Mouse (Mus musculus): ENCODE measurements at regions not wholly inside any gene's neighbourhood (a gene's known extent, or its start where the extent isn't known, plus 50 kb on each side); places are given as distances from the start of the nearest gene placed in this dataset.
A peak's percentile ranks its signal among the peaks of the same experiment; 100 is the strongest.
"Not testable (repeated sequence)": the region's sequence is repeated elsewhere in the genome, so short reads cannot be mapped to it uniquely, and the experiment has no call there.

GRCm38 (mm10) chr11:8773862-8774261, 109.5 kb upstream of the Tns3 start:
- Histone ChIP-seq H3K36me3 (ENCODE audit: insufficient read depth, low read length) (no peaks in the 10 kb centered on the region), H3K27ac (ENCODE audit: low read length) (no peak overlapping the region), H3K9me3 (ENCODE audit: low read length) (no peaks in the 10 kb centered on the region), H3K4me3 (ENCODE audit: low read depth, low read length) (no peak overlapping the region), H3K9ac (replicated peaks; ENCODE audit: low read depth) (no peak overlapping the region), H3K27me3 (replicated peaks; ENCODE audit: insufficient read depth, low read length) (no peaks in the 10 kb centered on the region), H3K4me1 (ENCODE audit: insufficient read depth, low read depth, low read length) (no peaks in the 10 kb centered on the region), H3K4me2 (replicated peaks; ENCODE audit: low read depth, low read length) (no peak overlapping the region)
- no peak for DNase-seq (ENCODE audit: low spot score)
- TF ChIP-seq CTCF (IDR thresholded peaks at IDR 0.05) (no peak), EP300 (IDR thresholded peaks at IDR 0.05) (no peak)
- no peak for ATAC-seq
- WGBS, result 57% methylated on average over 6 of the region's 6 CpGs

- TF ChIP-seq EP300 (IDR thresholded peaks at IDR 0.05), result no peak
- TF ChIP-seq CTCF (IDR thresholded peaks at IDR 0.05), result no peak
- Histone ChIP-seq H3K4me2 (replicated peaks; ENCODE audit: low read depth, low read length) (no peak overlapping the region), H3K9me3 (ENCODE audit: low read length) (no peaks in the 10 kb centered on the region), H3K9ac (replicated peaks; ENCODE audit: low read depth) (no peak overlapping the region), H3K4me3 (ENCODE audit: low read depth, low read length) (no peak overlapping the region), H3K36me3 (ENCODE audit: insufficient read depth, low read length) (no peaks in the 10 kb centered on the region), H3K4me1 (ENCODE audit: insufficient read depth, low read depth, low read length) (no peaks in the 10 kb centered on the region), H3K27me3 (replicated peaks; ENCODE audit: insufficient read depth, low read length) (no peaks in the 10 kb centered on the region), H3K27ac (ENCODE audit: low read length) (no peak overlapping the region)
- ATAC-seq, result peak; percentile 30; the same call in 1 of the 2 replicates
- 56% methylated on average over 11 of the region's 11 CpGs for WGBS
- DNase-seq (ENCODE audit: low spot score), result no peak
These were observed 108.9 kb upstream of the Tns3 start for GRCm38 (mm10) chr11:8773260-8773659.

- DNase-seq (ENCODE audit: low spot score) (peak; percentile 64), ATAC-seq (peak; percentile 37; the same call in 1 of the 2 replicates)
- H3K36me3 ChIP-seq (ENCODE audit: insufficient read depth, low read length), result no peaks in the 10 kb centered on the region
- TF ChIP-seq CTCF (IDR thresholded peaks at IDR 0.05) (no peak), EP300 (IDR thresholded peaks at IDR 0.05) (no peak)
- no peaks in the 10 kb centered on the region for H3K9me3 ChIP-seq (ENCODE audit: low read length)
- H3K9ac ChIP-seq (replicated peaks; ENCODE audit: low read depth), result no peak overlapping the region
- H3K27ac ChIP-seq (ENCODE audit: low read length), result no peak overlapping the region
- 31% methylated on average over 5 of the region's 5 CpGs for WGBS
- H3K27me3 ChIP-seq (replicated peaks; ENCODE audit: insufficient read depth, low read length), result no peaks in the 10 kb centered on the region
- H3K4me1 ChIP-seq (ENCODE audit: insufficient read depth, low read depth, low read length), result no peaks in the 10 kb centered on the region
- no peak overlapping the region for H3K4me2 ChIP-seq (replicated peaks; ENCODE audit: low read depth, low read length)
- no peak overlapping the region for H3K4me3 ChIP-seq (ENCODE audit: low read depth, low read length)
These were observed 108.2 kb upstream of the Tns3 start for GRCm38 (mm10) chr11:8772541-8772940.

- not testable (repeated sequence) for H3K36me3 ChIP-seq (ENCODE audit: insufficient read depth, low read length); H3K4me2 ChIP-seq (replicated peaks; ENCODE audit: low read depth, low read length); H3K27ac ChIP-seq (ENCODE audit: low read length); H3K9ac ChIP-seq (replicated peaks; ENCODE audit: low read depth); H3K9me3 ChIP-seq (ENCODE audit: low read length); H3K4me3 ChIP-seq (ENCODE audit: low read depth, low read length); ATAC-seq; H3K4me1 ChIP-seq (ENCODE audit: insufficient read depth, low read depth, low read length); DNase-seq (ENCODE audit: low spot score); H3K27me3 ChIP-seq (replicated peaks; ENCODE audit: insufficient read depth, low read length)
- 76% methylated on average over 1 of the region's 1 CpGs for WGBS
These were observed 104.4 kb upstream of the Tns3 start for GRCm38 (mm10) chr11:8768706-8769105.

- Histone ChIP-seq H3K9me3 (ENCODE audit: low read length) (no peaks in the 10 kb centered on the region), H3K4me2 (replicated peaks; ENCODE audit: low read depth, low read length) (no peak overlapping the region), H3K4me1 (ENCODE audit: insufficient read depth, low read depth, low read length) (no peaks in the 10 kb centered on the region), H3K27ac (ENCODE audit: low read length) (no peak overlapping the region), H3K4me3 (ENCODE audit: low read depth, low read length) (no peak overlapping the region), H3K9ac (replicated peaks; ENCODE audit: low read depth) (no peak overlapping the region), H3K36me3 (ENCODE audit: insufficient read depth, low read length) (no peaks in the 10 kb centered on the region), H3K27me3 (replicated peaks; ENCODE audit: insufficient read depth, low read length) (no peaks in the 10 kb centered on the region)
- no peak for TF ChIP-seq CTCF (IDR thresholded peaks at IDR 0.05)
- no peak for TF ChIP-seq EP300 (IDR thresholded peaks at IDR 0.05)
- no peak for DNase-seq (ENCODE audit: low spot score)
- ATAC-seq, result no peak
- 100% methylated on average over 1 of the region's 1 CpGs for WGBS
These were observed 101.2 kb upstream of the Tns3 start for GRCm38 (mm10) chr11:8765541-8765885.

- no peak for TF ChIP-seq EP300 (IDR thresholded peaks at IDR 0.05)
- TF ChIP-seq CTCF (IDR thresholded peaks at IDR 0.05), result no peak
- H3K4me2 ChIP-seq (replicated peaks; ENCODE audit: low read depth, low read length), result no peak overlapping the region
- H3K36me3 ChIP-seq (ENCODE audit: insufficient read depth, low read length), result no peaks in the 10 kb centered on the region
- H3K4me3 ChIP-seq (ENCODE audit: low read depth, low read length), result no peak overlapping the region
- H3K27ac ChIP-seq (ENCODE audit: low read length), result no peak overlapping the region
- no peaks in the 10 kb centered on the region for H3K27me3 ChIP-seq (replicated peaks; ENCODE audit: insufficient read depth, low read length)
- no peak for ATAC-seq
- DNase-seq (ENCODE audit: low spot score), result no peak
- no peaks in the 10 kb centered on the region for H3K9me3 ChIP-seq (ENCODE audit: low read length)
- WGBS, result 72% methylated on average over 2 of the region's 2 CpGs
- H3K4me1 ChIP-seq (ENCODE audit: insufficient read depth, low read depth, low read length), result no peaks in the 10 kb centered on the region
- no peak overlapping the region for H3K9ac ChIP-seq (replicated peaks; ENCODE audit: low read depth)
These were observed 100.7 kb upstream of the Tns3 start for GRCm38 (mm10) chr11:8764861-8765540.

- H3K4me1 ChIP-seq (ENCODE audit: insufficient read depth, low read depth, low read length), result no peaks in the 10 kb centered on the region
- DNase-seq (ENCODE audit: low spot score) (no peak), ATAC-seq (no peak)
- H3K36me3 ChIP-seq (ENCODE audit: insufficient read depth, low read length), result no peaks in the 10 kb centered on the region
- no peaks in the 10 kb centered on the region for H3K27me3 ChIP-seq (replicated peaks; ENCODE audit: insufficient read depth, low read length)
- no peak overlapping the region for H3K9ac ChIP-seq (replicated peaks; ENCODE audit: low read depth)
- no peak overlapping the region for H3K4me3 ChIP-seq (ENCODE audit: low read depth, low read length)
- H3K4me2 ChIP-seq (replicated peaks; ENCODE audit: low read depth, low read length), result no peak overlapping the region
- H3K9me3 ChIP-seq (ENCODE audit: low read length), result no peaks in the 10 kb centered on the region
- 56% methylated on average over 7 of the region's 7 CpGs for WGBS
- TF ChIP-seq CTCF (IDR thresholded peaks at IDR 0.05), result no peak
- no peak for TF ChIP-seq EP300 (IDR thresholded peaks at IDR 0.05)
- no peak overlapping the region for H3K27ac ChIP-seq (ENCODE audit: low read length)
These were observed 99.1 kb upstream of the Tns3 start for GRCm38 (mm10) chr11:8763448-8763847.

All from lung, postnatal 0 days (tissue).